Mouse (Mus musculus) kidney, postnatal 0 days (tissue): ENCODE data around the gene Hnrnpm. TPM values are rescaled to one million over a fixed set of nuclear protein-coding genes. Genes with fewer than 3 reads are reported as not detected.
"Not testable (repeated sequence)": the region's sequence is repeated elsewhere in the genome, so short reads cannot be mapped to it uniquely, and the experiment has no call there.

Source experiments
- ATAC-seq: fragments of 200-750 bp; cut with Nextera tagmentation; replicated peaks from 2 replicates; pipeline ENCODE4 v1.8.0; 2017; ENCODE audit warnings: low read depth, moderate number of reproducible peaks, moderate TSS enrichment, moderate library complexity; ENCODE audit not compliant: low FRiP score
- DNase-seq: peaks from one replicate; pipeline ENCODE4 v3.0.0-alpha.2; 2016; ENCODE audit warnings: low spot score
- H3K27ac ChIP-seq: fragments of 300-500 bp; sonication (generic); 2 replicates; pipeline ENCODE4 v1.5.1; 2014; ENCODE audit warnings: mild to moderate bottlenecking
- H3K27me3 ChIP-seq: fragments of 300-500 bp; sonication (generic); 2 replicates; pipeline ENCODE4 v1.6.1; 2014; ENCODE audit warnings: low read length, mixed read lengths; ENCODE audit not compliant: insufficient read depth
- H3K36me3 ChIP-seq: fragments of 300-500 bp; sonication (generic); 2 replicates; pipeline ENCODE4 v1.6.1; 2014; ENCODE audit warnings: low read length, mixed read lengths; ENCODE audit not compliant: insufficient read depth
- H3K4me1 ChIP-seq: fragments of 300-500 bp; sonication (generic); replicated peaks from 2 replicates; pipeline ENCODE4 v1.6.1; 2014; ENCODE audit warnings: antibody characterized with exemption, low read length, mixed read lengths; ENCODE audit not compliant: insufficient read depth
- H3K4me2 ChIP-seq: fragments of 300-500 bp; sonication (generic); 2 replicates; pipeline ENCODE4 v1.6.1; 2014; ENCODE audit warnings: mild to moderate bottlenecking, low read length, moderate library complexity, mixed read lengths
- H3K4me3 ChIP-seq: fragments of 300-500 bp; sonication (generic); replicated peaks from 2 replicates; pipeline ENCODE4 v1.5.1; 2014; ENCODE audit warnings: low read depth, low read length
- H3K9ac ChIP-seq: fragments of 300-500 bp; sonication (generic); 2 replicates; pipeline ENCODE4 v1.6.1; 2014; ENCODE audit warnings: low read depth, low read length
- H3K9me3 ChIP-seq: fragments of 300-500 bp; sonication (generic); replicated peaks from 2 replicates; pipeline ENCODE4 v1.6.1; 2016; ENCODE audit warnings: low read length, inconsistent platforms, mixed read lengths
- CTCF ChIP-seq: IDR thresholded peaks from 2 replicates; pipeline ENCODE4 v1.5.1; 2016; ENCODE audit warnings: antibody characterized with exemption, low read depth, mild to moderate bottlenecking, moderate library complexity
- WGBS: fragments of 180-500 bp; shearing (Covaris S2); extraction: QIAGEN DNeasy Blood & Tissue Kit; methylation state at CpG from one replicate; pipeline ENCODE4 v1.1.7; 2014; 5-methylcytosine and 5-hydroxymethylcytosine counted together
- polyA plus RNA-seq: library from polyadenylated mRNA; unstranded; fragments of >200 nt; fragmentation: Nextera tagmentation; extraction: Ambion mirVana; gene quantifications from 2 replicates; pipeline ENCODE4 v1.2.1, GENCODE M21; 2015

The Hnrnpm gene
- polyA plus RNA-seq, 1 experiment from 2014 or later: 248 TPM

DNA sequence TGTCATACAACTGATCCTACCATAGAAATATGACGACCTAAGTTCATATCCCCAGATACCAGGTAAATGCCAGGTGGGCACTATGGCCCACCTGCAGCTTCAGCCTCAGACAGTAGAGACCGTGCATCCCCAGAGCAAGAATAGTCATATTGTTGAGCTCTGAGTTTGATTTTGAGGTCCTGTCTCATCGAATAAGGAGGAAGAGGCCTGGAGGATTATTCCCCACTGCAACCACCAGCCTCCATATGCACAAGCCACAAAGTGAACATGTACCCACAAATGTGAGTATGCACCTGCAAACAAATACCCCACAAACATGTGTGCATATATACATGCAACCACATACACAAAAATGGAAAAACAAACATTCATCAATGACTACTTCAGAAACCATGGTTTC is 59.4 kb downstream of the Hnrnpm start:
- 96% methylated on average over 3 of the region's 3 CpGs for WGBS
- Histone ChIP-seq H3K9ac (no peak overlapping the region), H3K4me3 (no peak overlapping the region), H3K27ac (no peak overlapping the region), H3K4me2 (no peak overlapping the region), H3K4me1 (peaks cover 12% of the 10 kb centered on the region; the same call in 1 of the 2 replicates), H3K27me3 (no peaks in the 10 kb centered on the region), H3K36me3 (0 out of 2 replicates have a peak, but pooled peaks cover 10% of the 10 kb centered on the region), H3K9me3 (no peaks in the 10 kb centered on the region)
- no peak for TF ChIP-seq CTCF
- DNase-seq (no peak), ATAC-seq (no peak)

DNA sequence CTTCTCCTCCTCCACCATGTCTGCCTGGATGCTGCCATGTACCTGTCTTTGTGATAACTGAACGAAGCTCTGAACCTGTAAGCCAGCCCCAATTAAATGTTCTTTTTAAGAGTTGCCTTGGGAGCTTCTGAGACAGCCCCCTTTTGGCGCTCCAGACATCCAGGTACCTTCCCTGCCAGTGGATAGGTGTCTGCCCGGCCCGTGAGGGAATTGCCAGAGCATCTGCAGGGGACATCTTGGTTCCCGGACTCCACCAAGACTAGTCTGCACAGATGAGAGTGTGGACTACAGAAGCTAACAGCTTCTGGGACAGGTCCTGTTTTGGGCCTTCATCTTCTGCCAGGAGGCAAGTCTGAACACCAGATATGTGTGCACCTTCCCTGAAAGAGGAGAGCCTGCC is 72.9 kb downstream of the Hnrnpm start:
- DNase-seq, ATAC-seq, H3K27ac ChIP-seq, H3K9me3 ChIP-seq, H3K9ac ChIP-seq, H3K4me1 ChIP-seq, H3K36me3 ChIP-seq, H3K27me3 ChIP-seq, H3K4me2 ChIP-seq, H3K4me3 ChIP-seq: not testable (repeated sequence)
- 85% methylated on average over 5 of the region's 5 CpGs for WGBS

DNA sequence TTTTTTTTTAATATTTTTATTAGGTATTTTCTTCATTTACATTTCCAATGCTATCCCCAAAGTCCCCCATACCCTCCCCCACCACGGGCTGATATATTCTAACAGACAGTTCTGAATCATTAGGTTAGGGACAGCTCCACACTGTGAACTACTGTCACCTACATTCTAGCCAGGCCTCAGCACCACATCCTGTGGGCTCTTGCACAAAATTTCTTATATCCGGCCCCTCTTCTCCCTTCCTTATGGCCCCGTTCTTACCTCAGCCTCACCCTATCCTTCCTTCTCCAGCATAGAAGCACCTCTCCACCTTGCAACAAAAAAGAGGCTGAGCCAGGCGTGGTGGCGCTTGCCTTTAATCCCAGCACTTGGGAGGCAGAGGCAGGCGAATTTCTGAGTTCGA is 76.1 kb downstream of the Hnrnpm start:
- no peak for TF ChIP-seq CTCF
- 90% methylated on average over 7 of the region's 7 CpGs for WGBS
- Histone ChIP-seq H3K27me3 (no peaks in the 10 kb centered on the region), H3K36me3 (no peaks in the 10 kb centered on the region), H3K9me3 (no peaks in the 10 kb centered on the region), H3K4me2 (no peak overlapping the region), H3K4me3 (no peak overlapping the region), H3K27ac (no peak overlapping the region), H3K4me1 (no peaks in the 10 kb centered on the region), H3K9ac (no peak overlapping the region)
- ATAC-seq (no peak), DNase-seq (no peak)

DNA sequence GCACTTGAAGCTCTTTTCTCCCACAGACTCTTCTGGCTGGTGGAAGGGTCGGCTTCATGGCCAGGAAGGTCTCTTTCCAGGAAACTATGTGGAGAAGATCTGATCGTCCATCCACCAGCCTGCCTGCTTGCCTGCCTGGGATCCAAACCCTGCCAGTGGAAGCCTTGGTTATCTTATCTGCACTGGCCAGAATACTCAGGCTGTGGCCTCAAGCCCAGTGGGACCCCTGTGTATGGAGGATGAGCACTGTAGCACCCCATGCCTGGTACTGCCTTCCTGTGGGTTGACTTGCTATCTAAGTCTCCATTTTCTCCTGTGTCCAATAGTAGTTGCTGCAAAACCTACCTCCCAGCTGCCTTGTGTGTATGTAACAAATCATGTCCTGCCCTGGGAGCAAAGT is 79.4 kb downstream of the Hnrnpm start:
- no peak overlapping the region for H3K9ac ChIP-seq
- H3K4me2 ChIP-seq: no peak overlapping the region
- TF ChIP-seq CTCF: no peak
- DNase-seq: no peak
- H3K27ac ChIP-seq: no peak overlapping the region
- H3K4me1 ChIP-seq: no peaks in the 10 kb centered on the region
- no peaks in the 10 kb centered on the region for H3K36me3 ChIP-seq
- WGBS: 78% methylated on average over 2 of the region's 2 CpGs
- H3K27me3 ChIP-seq: no peaks in the 10 kb centered on the region
- no peak overlapping the region for H3K4me3 ChIP-seq
- no peaks in the 10 kb centered on the region for H3K9me3 ChIP-seq
- no peak for ATAC-seq

DNA sequence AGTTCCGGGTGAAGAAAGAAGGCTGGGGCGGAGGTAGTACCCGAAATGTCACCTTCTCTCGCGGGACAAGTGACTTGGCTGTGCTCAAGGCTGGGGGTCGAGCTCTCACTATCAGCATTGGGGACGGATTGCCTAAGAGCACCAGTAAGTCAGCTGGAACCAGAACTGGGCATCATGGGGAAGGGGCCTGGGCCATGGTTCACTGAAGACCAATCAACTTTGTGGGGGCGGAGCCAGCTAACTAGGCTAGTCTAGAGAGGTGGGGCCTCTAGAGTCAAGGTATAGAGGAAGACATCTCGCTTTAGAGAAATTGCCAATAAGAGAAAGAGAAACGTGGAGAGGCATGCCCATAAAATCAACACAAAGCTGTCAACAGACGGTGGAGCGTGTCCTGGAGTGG is 84.7 kb downstream of the Hnrnpm start:
- no peak overlapping the region for H3K9ac ChIP-seq
- H3K36me3 ChIP-seq: no peaks in the 10 kb centered on the region

DNA sequence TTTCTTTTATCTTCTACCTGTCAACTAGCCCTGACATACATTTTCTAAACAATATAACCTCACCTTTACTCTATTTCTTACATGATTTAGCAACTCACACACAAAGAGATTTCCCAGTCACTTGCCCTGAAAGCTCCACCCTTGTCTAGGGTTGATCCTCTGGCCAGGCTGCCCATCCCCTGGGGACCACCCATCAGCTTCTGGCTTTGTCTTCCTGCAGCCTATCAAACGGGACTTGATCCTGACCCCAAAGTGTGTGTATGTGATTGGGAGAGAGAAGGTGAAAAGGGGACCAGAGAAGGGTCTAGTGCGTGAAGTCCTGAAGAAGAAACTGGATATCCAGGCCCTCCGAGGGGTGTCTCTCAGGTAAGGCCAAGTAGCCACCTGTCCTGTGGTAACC is 85.8 kb downstream of the Hnrnpm start:
- Histone ChIP-seq H3K27ac (no peak overlapping the region), H3K4me3 (no peak overlapping the region), H3K27me3 (no peaks in the 10 kb centered on the region), H3K36me3 (no peaks in the 10 kb centered on the region), H3K4me1 (no peaks in the 10 kb centered on the region), H3K4me2 (no peak overlapping the region), H3K9me3 (no peaks in the 10 kb centered on the region), H3K9ac (no peak overlapping the region)
- no peak for TF ChIP-seq CTCF
- 83% methylated on average over 3 of the region's 3 CpGs for WGBS
- ATAC-seq (no peak), DNase-seq (no peak)

More for the DNA sequence above, 84.7 kb downstream of the Hnrnpm start:
- no peak for TF ChIP-seq CTCF
- ATAC-seq: no peak
- DNase-seq: no peak
- Histone ChIP-seq H3K4me3 (no peak overlapping the region), H3K27me3 (no peaks in the 10 kb centered on the region), H3K27ac (no peak overlapping the region), H3K9me3 (no peaks in the 10 kb centered on the region), H3K4me1 (no peaks in the 10 kb centered on the region), H3K4me2 (no peak overlapping the region)
- 83% methylated on average over 12 of the region's 12 CpGs for WGBS

DNA sequence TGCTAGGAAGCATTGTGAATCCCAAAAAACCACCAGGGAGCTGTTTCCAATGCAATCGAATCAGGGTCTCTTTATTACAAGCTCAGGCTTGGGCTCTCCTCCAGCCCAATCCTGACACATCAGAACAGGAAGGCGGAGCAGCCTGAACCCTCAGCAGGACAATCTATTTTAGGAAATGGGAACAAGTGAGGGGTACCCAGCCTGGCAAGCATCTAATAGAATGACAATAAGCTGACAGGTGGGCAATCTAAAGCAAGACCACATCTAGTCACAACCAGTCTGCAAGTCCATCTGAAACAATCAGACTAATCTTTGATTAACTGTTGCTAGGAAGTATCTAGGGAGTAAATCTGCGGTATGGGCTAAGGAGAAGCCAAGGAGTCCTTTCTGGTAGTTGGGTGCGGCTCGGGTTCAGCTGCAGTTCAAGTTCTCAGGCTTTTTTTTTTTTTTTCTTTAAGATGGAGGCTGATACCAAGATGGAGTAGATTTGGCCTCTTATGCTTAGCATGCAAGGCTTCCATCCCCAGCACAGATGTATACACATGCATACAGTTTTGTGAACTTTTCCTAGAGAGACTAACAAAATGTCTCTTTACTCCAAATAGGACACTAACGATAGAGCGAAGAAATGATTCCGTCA is 86.7 kb downstream of the Hnrnpm start:
- no peak for TF ChIP-seq CTCF
- ATAC-seq: no peak
- 81% methylated on average over 8 of the region's 8 CpGs for WGBS

More for the DNA sequence above, 86.7 kb downstream of the Hnrnpm start:
- H3K36me3 ChIP-seq: no peaks in the 10 kb centered on the region
- H3K9me3 ChIP-seq: no peaks in the 10 kb centered on the region
- DNase-seq: no peak
- no peaks in the 10 kb centered on the region for H3K4me1 ChIP-seq
- no peak overlapping the region for H3K4me3 ChIP-seq
- H3K27ac ChIP-seq: no peak overlapping the region
- H3K27me3 ChIP-seq: no peaks in the 10 kb centered on the region
- no peak overlapping the region for H3K9ac ChIP-seq
- no peak overlapping the region for H3K4me2 ChIP-seq
